Mouse (Mus musculus) thymus, adult 2 months (tissue): ENCODE data around the gene Kalrn.

Experiments
- CTCF ChIP-seq: fragments of 200-500 bp; IDR thresholded peaks from 2 replicates; pipeline ENCODE4 v1.5.1; 2012; ENCODE audit warnings: mild to moderate bottlenecking, control low read depth, low read length, moderate library complexity, borderline replicate concordance; ENCODE audit not compliant: control insufficient read depth, poor library complexity, insufficient read depth; ENCODE audit errors: extremely low read depth
- POLR2A ChIP-seq: fragments of 200-500 bp; IDR thresholded peaks from 2 replicates; pipeline ENCODE4 v1.6.1; 2012; ENCODE audit warnings: mild to moderate bottlenecking, low read length, control low read depth, moderate library complexity; ENCODE audit not compliant: control insufficient read depth, poor library complexity, insufficient read depth; ENCODE audit errors: extremely low read depth

DNA sequence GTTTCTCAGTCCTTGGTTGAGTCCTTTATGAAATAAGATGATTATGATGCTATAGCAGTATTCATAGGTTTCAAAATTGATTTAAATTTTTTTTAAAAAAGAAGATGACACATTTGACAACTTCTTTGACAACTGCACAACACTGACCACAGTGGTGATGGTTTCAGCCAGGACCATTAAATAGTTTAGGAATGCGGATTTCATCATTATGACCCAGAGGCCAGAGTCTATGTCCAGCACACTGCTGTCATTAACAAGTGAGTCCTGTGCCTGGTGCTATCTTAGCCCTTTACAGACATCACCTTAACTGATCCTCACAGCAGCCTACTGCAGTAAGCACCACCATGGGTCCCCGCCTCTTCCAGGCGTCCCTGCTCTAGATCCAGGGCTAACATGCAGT lies 484.3 kb downstream of the Kalrn start:
- TF ChIP-seq CTCF (no peak), POLR2A (no peak)
